Comparison of ENCODE assay signal across 11 mouse cellular contexts in the genomic region with DNA sequence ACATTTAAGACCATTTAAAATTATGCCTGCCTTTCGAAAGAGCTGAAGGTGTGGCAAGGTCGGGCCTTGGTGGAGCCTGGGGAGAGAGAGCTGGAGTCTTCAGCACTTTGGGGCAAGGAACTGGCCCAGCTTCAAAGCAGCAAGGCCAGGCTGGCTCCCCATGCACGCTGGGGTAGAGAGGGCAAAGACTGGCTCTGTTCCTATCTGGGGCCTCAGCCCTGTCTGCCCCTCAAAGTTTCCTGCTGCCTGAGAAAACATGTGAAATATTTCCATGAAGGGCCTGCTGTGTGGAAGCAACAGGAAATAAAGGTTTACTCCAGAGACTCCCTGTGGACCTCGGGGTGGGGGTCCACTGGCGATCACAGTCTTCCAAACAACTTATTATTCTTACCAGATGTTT.
DNase-seq lines count a peak whose midpoint lies in the region; ATAC-seq and TF ChIP-seq lines count a peak whose summit lies in the region.
"Had no signal": no experiment of that assay in that cellular context is flagged by ENCODE, and none has a peak within 500 bp of the region (broad histone marks: within the 10 kb centered on the region; RNA-seq: fewer than 3 reads in every experiment).

No protein-coding gene starts in this region.

- no peak for DNase-seq in heart, postnatal 36 days
- no peak for DNase-seq in midbrain, postnatal 0 days (ENCODE audit: low spot score)
- no peak for DNase-seq in cerebellum, adult 11-12 months
- no peak for DNase-seq in frontal cortex, postnatal 36 days (ENCODE audit: low spot score in 2 of 2)
- DNase-seq: cerebellum, adult 11 months; kidney, adult 9 months; thymus, adult 18-20 months had no signal

- H3K9ac ChIP-seq in heart, embryonic 11.5 days (ENCODE audit: low read depth, low read length) = no peak overlapping the region
- no peak overlapping the region for H3K9ac ChIP-seq in midbrain, embryonic 16.5 days (ENCODE audit: low read depth, low read length)
- H3K9ac ChIP-seq in midbrain, postnatal 0 days (replicated peaks; ENCODE audit: low read length, poor library complexity, severe bottlenecking) = no peak overlapping the region
- H3K9ac ChIP-seq: liver, embryonic 14.5 days had no signal

- H3K27me3 ChIP-seq in heart, embryonic 11.5 days (ENCODE audit: control insufficient read depth, insufficient read depth, low read length) = no peaks in the 10 kb centered on the region
- H3K27me3 ChIP-seq in midbrain, embryonic 16.5 days (ENCODE audit: control insufficient read depth, insufficient read depth, low read depth, low read length) = no peaks in the 10 kb centered on the region
- H3K27me3 ChIP-seq in midbrain, postnatal 0 days (ENCODE audit: insufficient read depth, low read length) = no peaks in the 10 kb centered on the region

- H3K27ac ChIP-seq in heart, embryonic 11.5 days (ENCODE audit: low read depth, low read length) = peak overlapping the region; percentile 87
- H3K27ac ChIP-seq in midbrain, embryonic 16.5 days (ENCODE audit: low read length) = peak overlapping the region; percentile 53; the same call in 1 of the 2 replicates
- no peak overlapping the region for H3K27ac ChIP-seq in midbrain, postnatal 0 days (ENCODE audit: low read depth, low read length)
- H3K27ac ChIP-seq: liver, embryonic 14.5 days had no signal

- no peak for TF ChIP-seq CTCF in midbrain, postnatal 0 days (IDR thresholded peaks at IDR 0.05)

- no peak overlapping the region for H3K4me2 ChIP-seq in heart, embryonic 11.5 days
- no peak overlapping the region for H3K4me2 ChIP-seq in midbrain, embryonic 16.5 days (ENCODE audit: low read length)
- no peak overlapping the region for H3K4me2 ChIP-seq in midbrain, postnatal 0 days (ENCODE audit: low read depth, low read length, poor library complexity, severe bottlenecking)

- H3K9me3 ChIP-seq in heart, embryonic 11.5 days (replicated peaks; ENCODE audit: control insufficient read depth, low read length) = no peaks in the 10 kb centered on the region
- no peaks in the 10 kb centered on the region for H3K9me3 ChIP-seq in midbrain, embryonic 16.5 days (replicated peaks; ENCODE audit: control insufficient read depth, low read length, poor library complexity, severe bottlenecking)
- no peaks in the 10 kb centered on the region for H3K9me3 ChIP-seq in midbrain, postnatal 0 days (ENCODE audit: low read length)

- H3K36me3 ChIP-seq in heart, embryonic 11.5 days (ENCODE audit: control insufficient read depth, insufficient read depth, low read length) = no peaks in the 10 kb centered on the region
- H3K36me3 ChIP-seq in midbrain, embryonic 16.5 days (ENCODE audit: control insufficient read depth, insufficient read depth, low read length) = no peaks in the 10 kb centered on the region
- H3K36me3 ChIP-seq in midbrain, postnatal 0 days (ENCODE audit: insufficient read depth, low read length) = no peaks in the 10 kb centered on the region

- intact Hi-C loops in heart, postnatal 36 days (cut with DNase I) = no loop called here

- peaks cover 35% of the 10 kb centered on the region for H3K4me1 ChIP-seq in heart, embryonic 11.5 days (ENCODE audit: control insufficient read depth, insufficient read depth, low read length)
- H3K4me1 ChIP-seq in midbrain, embryonic 16.5 days (ENCODE audit: control insufficient read depth, insufficient read depth, low read length) = peaks cover 6% of the 10 kb centered on the region; the same call in 1 of the 2 replicates
- H3K4me1 ChIP-seq in midbrain, postnatal 0 days (ENCODE audit: insufficient read depth, low read length) = no peaks in the 10 kb centered on the region

- H3K4me3 ChIP-seq in heart, embryonic 11.5 days (ENCODE audit: low read depth, low read length) = no peak overlapping the region
- H3K4me3 ChIP-seq in midbrain, embryonic 16.5 days (ENCODE audit: low read depth, low read length) = no peak overlapping the region
- no peak overlapping the region for H3K4me3 ChIP-seq in midbrain, postnatal 0 days (ENCODE audit: low read depth, low read length)

- no peak for ATAC-seq in heart, embryonic 11.5 days (replicated peaks; ENCODE audit: insufficient number of reproducible peaks, low FRiP score, low TSS enrichment)
- ATAC-seq in midbrain, embryonic 16.5 days = no peak
- no peak for ATAC-seq in midbrain, postnatal 0 days (ENCODE audit: low FRiP score)
- peak; percentile 7 to 17; a peak in 2 of 4 replicates for ATAC-seq in hematopoietic stem cell, adult 5-6 weeks (replicated peaks in 1 of 2; ENCODE audit: insufficient read depth in 1 of 2, low FRiP score in 2 of 2, low TSS enrichment in 1 of 2, low read depth in 1 of 2, poor library complexity in 2 of 2, severe bottlenecking in 2 of 2)

- WGBS in heart, embryonic 11.5 days (ENCODE audit: insufficient replicate concordance) = 28% methylated on average over 5 of the region's 5 CpGs
- WGBS in midbrain, embryonic 16.5 days = 61% methylated on average over 5 of the region's 5 CpGs
- 68% methylated on average over 5 of the region's 5 CpGs for WGBS in midbrain, postnatal 0 days

Comparison
In these comparisons a context has a peak if more than half of its experiments do, and no peak if none do; other contexts are left out.
1. ATAC-seq: peak in hematopoietic stem cell, adult 5-6 weeks (2 of 2); none in heart, embryonic 11.5 days (single experiment), midbrain, embryonic 16.5 days (single experiment) and midbrain, postnatal 0 days (single experiment).